Mouse (Mus musculus) cerebellum, adult 8-10 months (tissue): Measurements from ENCODE around the gene Gpat2.

Experiments
- DNase-seq: peaks from one replicate; pipeline ENCODE4 v3.0.0; 2022

The Gpat2 gene

GRCm38 (mm10) chr2:127444055-127444789 is 19.2 kb downstream of the Gpat2 start, which contains the start of gene Fahd2a:
Fahd2a (minus strand) TSS chr2:127444565.
- DNase-seq, result peak; percentile 88

GRCm38 (mm10) chr2:127446847-127447246 is 21.8 kb downstream of the Gpat2 start:
- DNase-seq, result no peak

- no peak for DNase-seq
These were observed 24.7 kb downstream of the Gpat2 start for GRCm38 (mm10) chr2:127449691-127450090.

GRCm38 (mm10) chr2:127451748-127452147 is 26.7 kb downstream of the Gpat2 start:
- no peak for DNase-seq

- DNase-seq, result no peak
These were observed 28.1 kb downstream of the Gpat2 start for GRCm38 (mm10) chr2:127453141-127453540.

GRCm38 (mm10) chr2:127453764-127454163 is 28.8 kb downstream of the Gpat2 start:
- peak; percentile 74 for DNase-seq

- no peak for DNase-seq
These were observed 34.3 kb downstream of the Gpat2 start for GRCm38 (mm10) chr2:127459341-127459740.

- DNase-seq, result no peak
These were observed 36.4 kb downstream of the Gpat2 start for GRCm38 (mm10) chr2:127461351-127461750.

- peak; percentile 65 for DNase-seq
These were observed 37.3 kb downstream of the Gpat2 start for GRCm38 (mm10) chr2:127462314-127462713.

GRCm38 (mm10) chr2:127470183-127470582 is 45.2 kb downstream of the Gpat2 start:
- no peak for DNase-seq

- no peak for DNase-seq
These were observed 45.7 kb downstream of the Gpat2 start for GRCm38 (mm10) chr2:127470661-127471060.

GRCm38 (mm10) chr2:127471281-127471680 is 46.3 kb downstream of the Gpat2 start:
- DNase-seq, result no peak

GRCm38 (mm10) chr2:127472279-127472678 is 47.3 kb downstream of the Gpat2 start:
- no peak for DNase-seq

- DNase-seq, result no peak
These were observed 54.2 kb downstream of the Gpat2 start for GRCm38 (mm10) chr2:127479210-127479609.

GRCm38 (mm10) chr2:127479763-127480162 is 54.8 kb downstream of the Gpat2 start:
- no peak for DNase-seq

- no peak for DNase-seq
These were observed 57.0 kb downstream of the Gpat2 start for GRCm38 (mm10) chr2:127481841-127482532.

GRCm38 (mm10) chr2:127482533-127482911 is 57.5 kb downstream of the Gpat2 start:
- DNase-seq, result no peak

- no peak for DNase-seq
These were observed 58.0 kb downstream of the Gpat2 start for GRCm38 (mm10) chr2:127483001-127483400.

- DNase-seq, result no peak
These were observed 59.6 kb downstream of the Gpat2 start for GRCm38 (mm10) chr2:127484476-127485170.
